Mouse (Mus musculus) brain, embryonic 14.5 days (tissue): ENCODE measurements at regions not wholly inside any gene's neighbourhood (a gene's known extent, or its start where the extent isn't known, plus 50 kb on each side); places are given as distances from the start of the nearest gene placed in this dataset.

Experiments used
- DNase-seq: peaks from one replicate; pipeline ENCODE4 v3.0.0-alpha.2; 2011; ENCODE audit warnings: low read depth
- CTCF ChIP-seq: fragments of 200-500 bp; IDR thresholded peaks from 2 replicates; pipeline ENCODE4 v1.5.1; 2012; ENCODE audit warnings: inconsistent platforms, mild to moderate bottlenecking, moderate library complexity, borderline replicate concordance; ENCODE audit not compliant: insufficient read depth, insufficient read length; ENCODE audit errors: extremely low read depth
- POLR2A ChIP-seq: fragments of 200-500 bp; IDR thresholded peaks from 2 replicates; pipeline ENCODE4 v1.6.1; 2012; ENCODE audit warnings: mild to moderate bottlenecking, inconsistent platforms, borderline replicate concordance; ENCODE audit not compliant: poor library complexity, insufficient read depth, insufficient read length, severe bottlenecking; ENCODE audit errors: extremely low read depth

- no peak for DNase-seq
- TF ChIP-seq POLR2A (no peak), CTCF (no peak)
Observed at GRCm38 (mm10) chr1:165086131-165086530, 74.4 kb downstream of the Tbx19 start.

GRCm38 (mm10) chr1:165084753-165085152 is 75.8 kb downstream of the Tbx19 start:
- no peak for DNase-seq
- TF ChIP-seq POLR2A (no peak), CTCF (no peak)

- peak; percentile 73 for DNase-seq
Observed at GRCm38 (mm10) chr1:165084179-165084578, 76.4 kb downstream of the Tbx19 start.

GRCm38 (mm10) chr1:165080351-165080750 is 80.2 kb downstream of the Tbx19 start:
- no peak for TF ChIP-seq CTCF
- no peak for TF ChIP-seq POLR2A
- DNase-seq: no peak

More at GRCm38 (mm10) chr1:165084179-165084578, 76.4 kb downstream of the Tbx19 start:
- TF ChIP-seq POLR2A: no peak
- TF ChIP-seq CTCF: no peak

GRCm38 (mm10) chr1:165077313-165077712 is 83.3 kb downstream of the Tbx19 start:
- peak; percentile 25 for DNase-seq

GRCm38 (mm10) chr1:165075301-165076082 is 85.1 kb downstream of the Tbx19 start:
- TF ChIP-seq POLR2A (no peak), CTCF (peak; percentile 62; the same call in 1 of the 2 replicates)
- DNase-seq: peak; percentile 96

More at GRCm38 (mm10) chr1:165077313-165077712, 83.3 kb downstream of the Tbx19 start:
- TF ChIP-seq CTCF (no peak), POLR2A (no peak)

GRCm38 (mm10) chr1:165071831-165072491 is 88.6 kb downstream of the Tbx19 start:
- TF ChIP-seq CTCF: no peak
- no peak for TF ChIP-seq POLR2A
- DNase-seq: no peak

- TF ChIP-seq CTCF (no peak), POLR2A (no peak)
- DNase-seq: peak; percentile 29
Observed at GRCm38 (mm10) chr1:165064981-165065380, 95.6 kb downstream of the Tbx19 start.

- DNase-seq: no peak
- TF ChIP-seq CTCF (no peak), POLR2A (no peak)
Observed at GRCm38 (mm10) chr1:165062813-165063492, 97.6 kb downstream of the Tbx19 start.

GRCm38 (mm10) chr1:165061420-165061819 is 99.2 kb downstream of the Tbx19 start:
- DNase-seq: no peak
- TF ChIP-seq CTCF (no peak), POLR2A (no peak)

- no peak for TF ChIP-seq POLR2A
- no peak for TF ChIP-seq CTCF
Observed at GRCm38 (mm10) chr1:165054245-165054644, 106.3 kb downstream of the Tbx19 start.

More at GRCm38 (mm10) chr1:165054245-165054644, 106.3 kb downstream of the Tbx19 start:
- no peak for DNase-seq
